Mouse (Mus musculus) intestine, postnatal 0 days (tissue): Measurements from ENCODE around the gene Olfr820. TPM values are rescaled to one million over a fixed set of nuclear protein-coding genes. Genes with fewer than 3 reads are reported as not detected.
"Not testable (repeated sequence)": the region's sequence is repeated elsewhere in the genome, so short reads cannot be mapped to it uniquely, and the experiment has no call there.

ENCODE experiments used
- ATAC-seq: fragments of 200-750 bp; cut with Nextera tagmentation; 2 replicates; pipeline ENCODE4 v1.8.0; 2017; ENCODE audit warnings: mild to moderate bottlenecking, moderate TSS enrichment, moderate library complexity
- H3K27ac ChIP-seq: fragments of 300-500 bp; sonication (generic); 2 replicates; pipeline ENCODE4 v1.5.1; 2014; ENCODE audit warnings: mild to moderate bottlenecking, low read depth, low read length, moderate library complexity
- H3K27me3 ChIP-seq: fragments of 300-500 bp; sonication (generic); replicated peaks from 2 replicates; pipeline ENCODE4 v1.6.1; 2014; ENCODE audit warnings: low read length, mixed read lengths; ENCODE audit not compliant: control insufficient read depth, insufficient read depth
- H3K36me3 ChIP-seq: fragments of 300-500 bp; sonication (generic); 2 replicates; pipeline ENCODE4 v1.6.1; 2014; ENCODE audit warnings: mild to moderate bottlenecking, moderate library complexity; ENCODE audit not compliant: control insufficient read depth, insufficient read depth
- H3K4me1 ChIP-seq: fragments of 300-500 bp; sonication (generic); replicated peaks from 2 replicates; pipeline ENCODE4 v1.6.1; 2014; ENCODE audit warnings: antibody characterized with exemption, low read length, mixed read lengths; ENCODE audit not compliant: control insufficient read depth, insufficient read depth
- H3K4me2 ChIP-seq: fragments of 300-500 bp; sonication (generic); replicated peaks from 2 replicates; pipeline ENCODE4 v1.6.1; 2014; ENCODE audit warnings: low read depth, mild to moderate bottlenecking, moderate library complexity
- H3K4me3 ChIP-seq: fragments of 300-500 bp; sonication (generic); 2 replicates; pipeline ENCODE4 v1.5.1; 2014; ENCODE audit warnings: low read depth, low read length
- H3K9ac ChIP-seq: fragments of 300-500 bp; sonication (generic); 2 replicates; pipeline ENCODE4 v1.6.1; 2014; ENCODE audit warnings: mild to moderate bottlenecking, low read depth, low read length
- H3K9me3 ChIP-seq: fragments of 300-500 bp; sonication (generic); 2 replicates; pipeline ENCODE4 v1.6.1; 2016; ENCODE audit warnings: mixed run types; ENCODE audit not compliant: control insufficient read depth
- CTCF ChIP-seq: sonication (generic); IDR thresholded peaks from 2 replicates; pipeline ENCODE4 v1.5.1; 2016; ENCODE audit warnings: low read depth, mild to moderate bottlenecking, control low read depth, antibody characterized with exemption, moderate library complexity
- WGBS: fragments of 180-500 bp; shearing (Covaris S2); extraction: QIAGEN DNeasy Blood & Tissue Kit; methylation state at CpG from one replicate; pipeline ENCODE4 v1.1.7; 2014; 5-methylcytosine and 5-hydroxymethylcytosine counted together
- polyA plus RNA-seq: library from polyadenylated mRNA; unstranded; fragments of >200 nt; fragmentation: Nextera tagmentation; extraction: Ambion mirVana; gene quantifications from 2 replicates; pipeline ENCODE4 v1.2.1, GENCODE M21; 2015

Gene Olfr820
- not detected in 2 replicates for polyA plus RNA-seq

DNA sequence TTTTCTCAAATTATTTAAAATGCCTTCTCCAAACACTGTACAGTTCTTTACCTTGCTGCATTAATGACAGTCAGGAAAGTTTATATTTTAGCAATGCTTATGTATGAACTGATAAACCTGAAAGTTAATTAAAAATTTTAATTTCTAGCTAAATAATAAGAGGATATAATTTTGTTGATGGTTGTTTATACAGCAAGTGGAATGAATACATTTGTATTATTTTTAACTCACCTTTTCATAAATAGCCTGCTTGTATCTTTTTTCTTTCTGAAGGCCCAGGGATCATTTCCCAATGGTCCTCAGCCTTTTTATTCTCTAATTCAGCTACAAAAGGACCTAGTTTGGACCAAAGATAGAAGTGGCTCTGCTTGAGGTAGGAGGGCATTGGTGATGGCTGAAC lies at the start of gene Olfr820:
Gene Olfr820, plus strand, starts transcription at position 301 of the 400 bp plus-strand sequence.
- no peaks in the 10 kb centered on the region for H3K27me3 ChIP-seq
- H3K9ac ChIP-seq: no peak within 1 kb of the TSS
- TF ChIP-seq CTCF: no peak
- no peak within 1 kb of the TSS for H3K4me2 ChIP-seq
- no peaks in the 10 kb centered on the region for H3K36me3 ChIP-seq
- H3K4me3 ChIP-seq: no peak within 1 kb of the TSS
- no peaks in the 10 kb centered on the region for H3K4me1 ChIP-seq
- ATAC-seq: no peak
- no peak within 1 kb of the TSS for H3K27ac ChIP-seq
- no peaks in the 10 kb centered on the region for H3K9me3 ChIP-seq

DNA sequence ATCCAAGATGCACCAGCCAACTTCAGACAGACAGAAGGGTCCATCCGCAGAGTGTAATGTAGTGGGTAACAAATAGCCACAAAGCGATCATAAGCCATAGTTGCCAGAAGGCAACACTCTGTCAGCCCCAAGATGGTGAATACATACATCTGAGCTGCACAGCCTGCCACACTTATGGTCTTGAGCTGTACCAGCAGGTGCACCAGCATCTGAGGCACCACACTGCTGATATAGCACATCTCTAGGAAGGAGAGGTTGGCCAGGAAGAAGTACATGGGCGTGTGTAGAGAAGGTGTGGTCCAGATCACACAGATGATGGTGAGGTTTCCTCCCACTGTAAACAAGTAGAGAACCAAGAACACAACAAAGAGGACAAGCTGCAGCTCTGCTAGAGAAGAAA lies 46.2 kb upstream of the Olfr820 start:
- 93% methylated on average over 2 of the region's 3 CpGs for WGBS
- not testable (repeated sequence) for H3K27ac ChIP-seq, H3K9me3 ChIP-seq, H3K36me3 ChIP-seq, H3K4me1 ChIP-seq, H3K27me3 ChIP-seq, H3K9ac ChIP-seq, H3K4me2 ChIP-seq, ATAC-seq, H3K4me3 ChIP-seq

DNA sequence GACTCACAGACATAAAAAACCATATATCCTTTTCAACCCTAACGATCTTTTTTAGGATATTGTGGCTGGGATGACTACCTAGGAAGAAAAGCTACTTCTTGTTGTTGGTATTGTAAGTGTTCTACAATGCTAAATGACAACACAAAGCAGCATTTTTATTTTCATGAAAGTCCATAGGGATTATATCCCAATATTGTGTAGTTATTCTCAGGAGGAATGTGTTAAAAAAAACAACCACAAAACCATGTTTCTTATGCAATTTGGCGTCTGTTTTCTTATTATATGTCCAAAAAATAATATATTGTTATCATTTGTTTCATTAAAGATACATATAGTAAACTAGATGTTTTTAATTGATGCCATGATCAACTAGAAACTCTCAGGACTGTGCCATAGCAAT lies 45.3 kb upstream of the Olfr820 start, which contains the start of gene Olfr819:
Gene Olfr819, minus strand, starts transcription at position 101 of the 400 bp plus-strand sequence.
- WGBS: 76% methylated on average over 2 of the region's 2 CpGs
- not testable (repeated sequence) for H3K4me2 ChIP-seq, H3K27ac ChIP-seq, H3K9me3 ChIP-seq, H3K9ac ChIP-seq, H3K4me3 ChIP-seq, H3K4me1 ChIP-seq, H3K36me3 ChIP-seq, ATAC-seq, H3K27me3 ChIP-seq

DNA sequence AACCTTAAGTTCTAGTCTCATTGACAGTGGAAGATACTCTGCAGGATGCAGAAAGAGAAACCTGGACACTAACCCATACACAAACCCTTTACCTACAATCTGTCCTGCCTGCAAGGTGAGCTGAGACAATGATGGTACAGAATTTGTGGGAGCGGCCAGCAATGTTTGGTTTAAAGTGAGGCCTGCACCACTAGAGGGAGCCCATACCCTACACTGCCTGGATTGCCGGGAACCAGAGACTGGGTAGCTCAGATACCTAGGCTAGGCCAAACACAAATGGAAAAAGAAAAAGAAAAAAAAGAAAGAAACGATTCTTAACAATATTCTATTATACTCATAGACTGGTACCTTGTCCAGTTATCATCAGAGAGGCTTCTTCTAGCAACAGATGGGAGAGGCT lies 39.4 kb upstream of the Olfr820 start:
- no CpG with 5 or more reads among the region's 3 CpGs for WGBS
- not testable (repeated sequence) for H3K27me3 ChIP-seq, H3K36me3 ChIP-seq, ATAC-seq, H3K4me3 ChIP-seq, H3K9me3 ChIP-seq, H3K9ac ChIP-seq, H3K4me2 ChIP-seq, H3K4me1 ChIP-seq, H3K27ac ChIP-seq

DNA sequence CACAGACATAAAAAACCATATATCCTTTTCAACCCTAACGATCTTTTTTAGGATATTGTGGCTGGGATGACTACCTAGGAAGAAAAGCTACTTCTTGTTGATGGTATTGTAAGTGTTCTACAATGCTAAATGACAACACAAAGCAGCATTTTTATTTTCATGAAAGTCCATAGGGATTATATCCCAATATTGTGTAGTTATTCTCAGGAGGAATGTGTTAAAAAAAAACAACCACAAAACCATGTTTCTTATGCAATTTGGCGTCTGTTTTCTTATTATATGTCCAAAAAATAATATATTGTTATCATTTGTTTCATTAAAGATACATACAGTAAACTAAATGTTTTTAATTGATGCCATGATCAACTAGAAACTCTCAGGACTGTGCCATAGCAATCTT lies 36.4 kb upstream of the Olfr820 start, which contains the start of gene Olfr247:
Gene Olfr247, minus strand, starts transcription at position 101 of the 400 bp plus-strand sequence.
- H3K9ac ChIP-seq, H3K4me1 ChIP-seq, H3K4me3 ChIP-seq, H3K9me3 ChIP-seq, H3K36me3 ChIP-seq, H3K4me2 ChIP-seq, H3K27me3 ChIP-seq, ATAC-seq, H3K27ac ChIP-seq: not testable (repeated sequence)
- WGBS: no CpG with 5 or more reads among the region's 2 CpGs

DNA sequence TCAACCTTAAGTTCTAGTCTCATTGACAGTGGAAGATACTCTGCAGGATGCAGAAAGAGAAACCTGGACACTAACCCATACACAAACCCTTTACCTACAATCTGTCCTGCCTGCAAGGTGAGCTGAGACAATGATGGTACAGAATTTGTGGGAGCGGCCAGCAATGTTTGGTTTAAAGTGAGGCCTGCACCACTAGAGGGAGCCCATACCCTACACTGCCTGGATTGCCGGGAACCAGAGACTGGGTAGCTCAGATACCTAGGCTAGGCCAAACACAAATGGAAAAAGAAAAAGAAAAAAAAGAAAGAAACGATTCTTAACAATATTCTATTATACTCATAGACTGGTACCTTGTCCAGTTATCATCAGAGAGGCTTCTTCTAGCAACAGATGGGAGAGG lies 30.6 kb upstream of the Olfr820 start:
- WGBS: no CpG with 5 or more reads among the region's 3 CpGs

DNA sequence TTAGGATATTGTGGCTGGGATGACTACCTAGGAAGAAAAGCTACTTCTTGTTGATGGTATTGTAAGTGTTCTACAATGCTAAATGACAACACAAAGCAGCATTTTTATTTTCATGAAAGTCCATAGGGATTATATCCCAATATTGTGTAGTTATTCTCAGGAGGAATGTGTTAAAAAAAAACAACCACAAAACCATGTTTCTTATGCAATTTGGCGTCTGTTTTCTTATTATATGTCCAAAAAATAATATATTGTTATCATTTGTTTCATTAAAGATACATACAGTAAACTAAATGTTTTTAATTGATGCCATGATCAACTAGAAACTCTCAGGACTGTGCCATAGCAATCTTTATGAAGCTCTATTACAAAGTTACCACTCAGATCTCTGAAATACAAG lies 27.5 kb upstream of the Olfr820 start, which contains the start of gene Gm10310:
Gene Gm10310, minus strand, starts transcription at position 101 of the 400 bp plus-strand sequence.
- H3K9ac ChIP-seq, H3K9me3 ChIP-seq, H3K4me1 ChIP-seq, H3K4me3 ChIP-seq, ATAC-seq, H3K36me3 ChIP-seq, H3K27me3 ChIP-seq, H3K4me2 ChIP-seq, H3K27ac ChIP-seq: not testable (repeated sequence)
- no CpG with 5 or more reads among the region's 1 CpGs for WGBS

More for the DNA sequence above, 30.6 kb upstream of the Olfr820 start:
- H3K4me3 ChIP-seq, H3K4me2 ChIP-seq, H3K36me3 ChIP-seq, H3K27me3 ChIP-seq, H3K9me3 ChIP-seq, H3K4me1 ChIP-seq, H3K27ac ChIP-seq, H3K9ac ChIP-seq, ATAC-seq: not testable (repeated sequence)

DNA sequence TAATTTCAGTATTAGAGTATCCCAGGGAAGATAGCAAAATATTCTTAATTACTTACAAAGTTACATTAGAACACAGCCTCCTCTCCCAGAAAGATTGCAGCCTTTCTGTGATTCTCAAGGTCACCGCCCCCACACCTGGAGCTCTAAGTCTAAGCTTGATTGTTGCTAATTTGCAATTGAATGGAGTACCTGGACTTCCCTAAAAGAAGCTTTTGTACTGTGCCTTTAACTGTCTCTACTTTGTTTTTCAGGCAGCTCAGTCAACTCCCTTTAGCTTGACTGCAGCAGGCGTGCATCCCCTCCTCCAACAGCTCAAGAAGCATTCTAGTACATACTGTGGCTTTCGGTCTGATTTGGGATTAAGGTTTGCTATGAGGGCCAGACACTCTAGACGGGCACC lies 8.3 kb upstream of the Olfr820 start:
- not testable (repeated sequence) for H3K27me3 ChIP-seq
- WGBS: 84% methylated on average over 4 of the region's 4 CpGs

DNA sequence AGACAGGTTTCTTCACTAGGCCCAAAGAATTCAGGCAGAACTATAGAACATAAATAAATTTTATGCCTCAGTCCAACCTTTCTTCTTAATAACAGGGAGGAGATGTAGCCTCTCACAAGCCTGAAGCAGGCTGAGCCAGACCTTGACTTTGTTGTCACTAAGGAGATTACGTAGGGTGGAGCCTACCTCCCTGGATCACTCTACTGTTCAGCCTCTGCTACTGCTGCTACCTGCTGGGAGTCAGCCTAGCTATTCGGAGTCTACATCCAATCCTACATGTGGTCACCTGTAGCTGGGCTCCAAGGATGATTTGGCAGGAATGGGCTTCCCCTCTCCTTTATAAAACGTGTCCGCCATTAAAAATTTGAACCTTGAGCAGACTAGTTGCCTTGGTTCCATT lies 7.1 kb upstream of the Olfr820 start:
- H3K9ac ChIP-seq, H3K4me1 ChIP-seq, H3K4me3 ChIP-seq, H3K36me3 ChIP-seq, H3K27me3 ChIP-seq, ATAC-seq, H3K4me2 ChIP-seq, H3K9me3 ChIP-seq, H3K27ac ChIP-seq: not testable (repeated sequence)
- 88% methylated on average over 4 of the region's 4 CpGs for whole genome bisulfite sequencing

More for the DNA sequence above, 8.3 kb upstream of the Olfr820 start:
- H3K9me3 ChIP-seq, H3K9ac ChIP-seq, H3K4me1 ChIP-seq, H3K27ac ChIP-seq, H3K4me3 ChIP-seq, H3K36me3 ChIP-seq, H3K4me2 ChIP-seq, ATAC-seq: not testable (repeated sequence)
